Mouse (Mus musculus) lung, postnatal 0 days (tissue): ENCODE results near the gene Ttc7.

ENCODE experiments used
- CTCF ChIP-seq: IDR thresholded peaks from 2 replicates; pipeline ENCODE4 v1.5.1; 2016; ENCODE audit warnings: antibody characterized with exemption, mild to moderate bottlenecking
- EP300 ChIP-seq: IDR thresholded peaks from 2 replicates; pipeline ENCODE4 v1.6.1; 2016; ENCODE audit warnings: antibody characterized with exemption, mild to moderate bottlenecking, control low read depth

- TF ChIP-seq EP300 = no peak
- TF ChIP-seq CTCF = no peak
These were observed 17.5 kb upstream of the Ttc7 start for GRCm38 (mm10) chr17:87264927-87265791.
